Mouse (Mus musculus) heart, embryonic 14.5 days (tissue): ENCODE measurements at regions not wholly inside any gene's neighbourhood (a gene's known extent, or its start where the extent isn't known, plus 50 kb on each side); places are given as distances from the start of the nearest gene placed in this dataset.

Experiments used
- ATAC-seq: fragments of 200-750 bp; cut with Nextera tagmentation; 2 replicates; pipeline ENCODE4 v1.8.0; 2017; ENCODE audit warnings: low read depth, moderate TSS enrichment; ENCODE audit not compliant: insufficient number of reproducible peaks, insufficient read depth, low FRiP score
- H3K27ac ChIP-seq, 2 experiments: fragments of 200-500 bp in 1 of 2; fragments of 300-500 bp in 1 of 2; sonication (generic) in 1 of 2; replicated peaks in 1 of 2; 2 replicates each; pipeline ENCODE4 v1.5.1; 2012 to 2014; ENCODE audit warnings: low read depth in 2 of 2, low read length in 2 of 2, control low read depth in 1 of 2, mild to moderate bottlenecking in 1 of 2, mixed read lengths in 1 of 2; ENCODE audit not compliant: control insufficient read depth in 1 of 2, insufficient read depth in 1 of 2
- H3K27me3 ChIP-seq: fragments of 300-500 bp; sonication (generic); 2 replicates; pipeline ENCODE4 v1.6.1; 2014; ENCODE audit warnings: mild to moderate bottlenecking, low read length, control low read depth; ENCODE audit not compliant: control insufficient read depth, insufficient read depth
- H3K36me3 ChIP-seq: fragments of 300-500 bp; sonication (generic); 2 replicates; pipeline ENCODE4 v1.6.1; 2014; ENCODE audit warnings: mild to moderate bottlenecking, control low read depth, low read length, mixed read lengths; ENCODE audit not compliant: control insufficient read depth, insufficient read depth
- H3K4me1 ChIP-seq, 2 experiments: fragments of 200-500 bp in 1 of 2; fragments of 300-500 bp in 1 of 2; sonication (generic) in 1 of 2; 2 replicates each; pipeline ENCODE4 v1.6.1; 2012 to 2014; ENCODE audit warnings: low read length in 2 of 2, control low read depth in 1 of 2, mixed read lengths in 1 of 2; ENCODE audit not compliant: control insufficient read depth in 2 of 2, insufficient read depth in 2 of 2
- H3K4me2 ChIP-seq: fragments of 300-500 bp; sonication (generic); 2 replicates; pipeline ENCODE4 v1.6.1; 2014; ENCODE audit warnings: mild to moderate bottlenecking, low read length
- H3K4me3 ChIP-seq, 2 experiments: fragments of 200-500 bp in 1 of 2; fragments of 300-500 bp in 1 of 2; sonication (generic) in 1 of 2; 2 replicates each; pipeline ENCODE4 v1.5.1; 2012 to 2014; ENCODE audit warnings: low read length in 2 of 2, mild to moderate bottlenecking in 2 of 2, control low read depth in 1 of 2, low read depth in 1 of 2, moderate library complexity in 1 of 2; ENCODE audit not compliant: control insufficient read depth in 1 of 2, insufficient read depth in 1 of 2
- H3K9ac ChIP-seq: fragments of 300-500 bp; sonication (generic); 2 replicates; pipeline ENCODE4 v1.6.1; 2014; ENCODE audit warnings: mild to moderate bottlenecking, low read length
- H3K9me3 ChIP-seq: fragments of 300-500 bp; sonication (generic); 2 replicates; pipeline ENCODE4 v1.6.1; 2016; ENCODE audit warnings: low read length, control low read depth; ENCODE audit not compliant: control insufficient read depth
- WGBS: fragments of 180-500 bp; shearing (Covaris S2); extraction: QIAGEN DNeasy Blood & Tissue Kit; methylation state at CpG from one replicate; pipeline ENCODE4 v1.1.7; 2014; 5-methylcytosine and 5-hydroxymethylcytosine counted together

DNA sequence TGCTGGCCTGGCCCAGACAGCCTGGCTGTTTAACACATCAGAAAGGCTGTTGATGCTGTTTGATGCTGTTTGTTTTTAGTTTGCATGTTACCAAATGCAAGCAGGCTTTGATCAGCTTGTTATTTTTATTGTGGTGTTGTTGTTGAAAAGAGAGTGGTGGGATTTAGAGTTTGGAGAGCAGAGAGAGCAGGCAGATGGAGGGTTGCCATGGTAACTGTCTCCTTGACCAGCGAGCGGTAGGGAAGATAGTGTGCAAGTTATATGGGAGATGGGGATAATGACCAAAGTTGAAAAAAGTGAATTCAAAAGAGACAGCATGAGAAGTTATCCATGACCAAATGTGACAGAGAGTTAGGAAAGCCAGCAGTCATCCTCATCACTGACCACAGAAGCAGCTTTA, 83.3 kb downstream of the Cmc2 start:
- Histone ChIP-seq H3K9ac (no peak overlapping the region), H3K4me1 (no peaks in the 10 kb centered on the region), H3K9me3 (no peaks in the 10 kb centered on the region), H3K36me3 (no peaks in the 10 kb centered on the region), H3K4me3 (no peak overlapping the region), H3K27ac (no peak overlapping the region), H3K27me3 (0 out of 2 replicates have a peak, but pooled peaks cover 3% of the 10 kb centered on the region), H3K4me2 (no peak overlapping the region)
- WGBS = 75% methylated on average over 2 of the region's 2 CpGs
- no peak for ATAC-seq

DNA sequence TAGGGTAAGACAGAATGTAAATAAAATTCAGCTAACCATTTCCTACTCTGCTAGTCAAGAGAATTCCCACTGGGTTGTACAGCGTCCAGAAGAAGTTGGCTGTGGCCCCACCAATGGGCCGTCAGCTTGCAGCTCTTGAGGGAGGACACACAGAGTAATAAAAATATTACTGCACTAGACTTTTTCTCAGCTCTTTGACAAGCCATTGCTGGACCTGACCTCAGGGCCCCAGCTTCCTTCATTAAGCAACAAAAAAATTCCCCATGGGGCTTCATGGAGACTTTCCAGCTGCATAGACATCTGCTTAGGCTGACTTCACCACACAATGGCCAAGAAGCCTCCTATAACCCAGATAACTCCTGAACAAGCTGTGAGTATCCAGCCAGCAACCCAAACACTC, 89.1 kb downstream of the Cmc2 start:
- H3K27ac ChIP-seq = no peak overlapping the region
- no peaks in the 10 kb centered on the region for H3K4me1 ChIP-seq
- no peak for ATAC-seq
- no peaks in the 10 kb centered on the region for H3K9me3 ChIP-seq
- no peak overlapping the region for H3K4me3 ChIP-seq
- no peak overlapping the region for H3K9ac ChIP-seq
- no peaks in the 10 kb centered on the region for H3K27me3 ChIP-seq
- H3K36me3 ChIP-seq = no peaks in the 10 kb centered on the region
- no peak overlapping the region for H3K4me2 ChIP-seq
- 69% methylated on average over 2 of the region's 2 CpGs for WGBS

DNA sequence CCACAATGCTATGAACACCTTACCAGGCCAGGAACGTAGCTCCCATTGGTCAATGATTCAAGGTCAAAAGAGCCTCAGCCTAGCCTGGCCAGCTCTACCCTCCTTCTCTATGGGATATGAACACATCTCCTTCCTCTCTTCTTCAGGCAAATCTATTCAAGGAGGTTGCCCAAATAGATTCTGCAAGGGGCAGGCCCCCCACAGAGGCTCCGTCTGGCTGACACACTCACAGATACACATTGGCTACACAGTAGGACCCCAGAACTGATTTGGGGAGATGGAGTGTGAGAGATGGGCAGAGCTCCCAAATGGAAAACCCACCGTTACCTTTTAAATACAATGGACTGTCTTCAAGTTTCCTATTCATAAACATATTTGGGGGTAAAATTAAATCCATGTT, 91.6 kb downstream of the Cmc2 start:
- Histone ChIP-seq H3K4me2 (no peak overlapping the region), H3K27me3 (no peaks in the 10 kb centered on the region), H3K9me3 (no peaks in the 10 kb centered on the region), H3K4me3 (no peak overlapping the region), H3K4me1 (no peaks in the 10 kb centered on the region), H3K9ac (no peak overlapping the region), H3K27ac (no peak overlapping the region), H3K36me3 (no peaks in the 10 kb centered on the region)
- no peak for ATAC-seq
- 79% methylated on average over 3 of the region's 3 CpGs for WGBS

DNA sequence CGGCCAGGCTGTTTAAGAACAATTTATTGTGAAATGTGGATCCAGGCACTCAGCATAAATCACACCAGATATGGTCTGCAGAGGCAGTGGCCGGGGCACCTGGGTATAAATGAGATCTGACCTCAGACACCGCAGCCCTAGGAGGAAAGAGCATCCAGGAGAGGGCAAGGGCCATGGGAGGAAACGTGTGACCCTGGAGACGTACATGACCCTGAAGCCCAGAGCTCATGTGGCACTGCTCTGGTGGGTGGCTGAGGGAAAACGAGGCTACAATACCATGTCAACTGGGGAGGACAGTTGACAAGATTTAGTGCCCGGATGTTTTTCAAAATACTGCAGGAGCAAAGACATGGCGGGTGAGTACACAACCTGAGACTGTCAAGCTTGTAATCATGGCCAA, 93.0 kb downstream of the Cmc2 start:
- Histone ChIP-seq H3K4me3 (no peak overlapping the region), H3K27ac (no peak overlapping the region), H3K9ac (no peak overlapping the region), H3K4me1 (no peaks in the 10 kb centered on the region), H3K27me3 (no peaks in the 10 kb centered on the region), H3K36me3 (no peaks in the 10 kb centered on the region), H3K4me2 (no peak overlapping the region), H3K9me3 (no peaks in the 10 kb centered on the region)
- WGBS = 73% methylated on average over 8 of the region's 8 CpGs
- no peak for ATAC-seq

DNA sequence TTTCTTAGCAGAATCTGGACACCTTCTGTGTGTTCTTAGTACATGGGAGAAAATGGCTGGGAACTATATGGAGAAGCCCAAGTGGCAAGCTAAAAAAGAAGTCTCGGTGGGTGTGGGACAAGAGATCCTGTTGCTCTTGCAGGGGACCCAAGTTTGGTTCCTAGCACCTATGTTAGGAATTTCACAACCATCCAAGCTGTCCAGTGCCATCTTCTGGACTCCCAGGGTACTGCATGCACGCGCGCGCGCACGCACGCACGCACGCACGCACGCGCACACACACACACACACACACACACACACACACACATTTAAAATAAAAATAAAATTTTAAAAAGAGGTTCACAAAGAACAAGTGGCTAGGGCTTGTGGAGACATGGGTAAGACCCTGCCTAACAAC, 94.1 kb downstream of the Cmc2 start:
- Histone ChIP-seq H3K27me3 (no peaks in the 10 kb centered on the region), H3K27ac (no peak overlapping the region), H3K9me3 (no peaks in the 10 kb centered on the region), H3K36me3 (no peaks in the 10 kb centered on the region), H3K4me2 (no peak overlapping the region), H3K4me3 (no peak overlapping the region), H3K9ac (no peak overlapping the region), H3K4me1 (no peaks in the 10 kb centered on the region)
- 90% methylated on average over 13 of the region's 13 CpGs for WGBS
- no peak for ATAC-seq

DNA sequence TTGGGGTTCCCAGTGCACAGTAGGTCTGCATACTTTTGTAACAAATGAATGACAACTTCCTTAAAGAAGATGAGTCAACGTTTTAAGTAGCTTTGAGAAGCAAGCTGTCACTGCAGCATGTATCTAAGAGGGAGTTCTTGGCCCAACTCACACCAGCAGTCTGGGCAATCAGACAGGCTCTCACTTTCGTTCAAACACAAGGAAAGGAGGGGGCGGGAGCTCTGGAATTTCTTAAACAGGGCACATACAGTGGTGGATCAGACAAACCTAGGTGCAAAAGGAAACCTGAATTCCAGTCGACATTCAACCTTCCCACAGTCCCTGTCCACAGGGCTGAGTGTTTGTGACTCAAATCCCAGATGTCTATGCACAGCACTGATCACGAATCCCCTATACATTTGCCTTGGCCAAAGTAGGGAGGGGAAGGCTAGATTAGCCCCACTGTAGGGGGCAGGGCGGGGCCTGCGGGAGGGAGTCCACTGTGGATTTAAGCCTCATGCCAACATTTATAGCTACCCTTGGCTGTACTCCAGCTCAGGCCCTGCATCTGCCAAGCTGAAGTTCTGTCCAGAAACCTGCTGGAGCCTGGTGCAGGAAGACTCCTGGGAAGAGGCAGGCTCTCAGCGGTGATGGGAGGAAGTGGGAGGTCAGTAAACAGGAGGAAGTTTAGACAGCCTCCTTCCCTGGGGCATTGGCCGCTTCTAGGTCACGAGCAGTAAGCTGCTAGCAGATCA, 81.5 kb upstream of the Cdyl2 start:
- Histone ChIP-seq H3K4me1 (peaks cover 4 to 5% of the 10 kb centered on the region in 2 experiments), H3K9ac (no peak overlapping the region), H3K27me3 (no peaks in the 10 kb centered on the region), H3K4me2 (peak overlapping the region; percentile 8), H3K36me3 (no peaks in the 10 kb centered on the region), H3K27ac (peak overlapping the region in 1 of 2 experiments; percentile 42; a peak in 1 of 4 replicates), H3K4me3 (no peak overlapping the region), H3K9me3 (no peaks in the 10 kb centered on the region)
- 33% methylated on average over 10 of the region's 10 CpGs for WGBS
- ATAC-seq = peak; percentile 80

DNA sequence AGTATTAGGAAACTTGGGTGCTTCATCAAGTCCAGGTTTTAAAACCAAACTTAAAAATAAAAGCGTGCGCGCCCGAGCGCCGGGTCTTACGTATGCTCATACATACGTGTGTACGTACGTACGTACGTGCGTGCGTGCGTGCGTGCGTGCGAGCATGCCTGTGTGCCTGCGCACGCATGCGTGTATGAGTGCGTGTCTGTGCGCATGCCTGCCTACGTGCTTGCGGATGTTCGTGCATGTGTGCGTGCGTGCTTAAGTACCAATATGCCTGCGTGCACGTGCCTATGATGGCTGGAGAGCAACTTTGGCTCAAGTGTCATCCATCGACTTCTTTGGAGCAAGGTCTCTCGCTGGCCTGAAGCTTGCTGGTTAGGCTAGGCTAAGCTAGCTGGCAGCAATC, 68.5 kb upstream of the Cdyl2 start:
- Histone ChIP-seq H3K9me3 (peaks cover 11% of the 10 kb centered on the region), H3K4me1 (no peaks in the 10 kb centered on the region), H3K36me3 (no peaks in the 10 kb centered on the region), H3K4me3 (no peak overlapping the region), H3K9ac (no peak overlapping the region), H3K4me2 (no peak overlapping the region), H3K27ac (no peak overlapping the region), H3K27me3 (no peaks in the 10 kb centered on the region)
- WGBS = 95% methylated on average over 32 of the region's 32 CpGs
- no peak for ATAC-seq

DNA sequence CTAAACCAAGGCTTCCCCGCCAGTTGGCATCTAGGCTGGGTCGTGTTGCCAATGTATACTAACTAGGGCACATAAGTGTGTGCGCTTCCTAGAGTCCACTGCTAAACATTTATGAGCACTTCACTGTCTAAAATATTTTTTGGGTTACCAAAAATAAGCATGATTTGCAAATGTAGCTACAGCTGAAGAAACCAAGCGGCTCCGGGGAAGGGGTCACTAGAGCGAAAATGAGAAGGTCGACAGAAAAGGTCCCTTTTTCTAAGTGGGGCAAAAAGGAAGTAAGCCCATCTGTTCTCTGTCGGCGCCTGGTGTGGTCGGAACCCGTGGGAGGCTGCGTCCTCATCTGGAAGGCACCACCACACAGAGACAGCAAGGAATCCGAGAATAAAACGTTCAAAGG, 67.8 kb upstream of the Cdyl2 start:
- no peaks in the 10 kb centered on the region for H3K4me1 ChIP-seq
- H3K27me3 ChIP-seq = no peaks in the 10 kb centered on the region
- H3K4me2 ChIP-seq = no peak overlapping the region
- H3K36me3 ChIP-seq = no peaks in the 10 kb centered on the region
- no peak for ATAC-seq
- H3K9ac ChIP-seq = no peak overlapping the region
- H3K9me3 ChIP-seq = peaks cover 11% of the 10 kb centered on the region
- H3K27ac ChIP-seq = no peak overlapping the region
- H3K4me3 ChIP-seq = no peak overlapping the region
- WGBS = 84% methylated on average over 14 of the region's 14 CpGs
